Mouse (Mus musculus): ENCODE measurements around the gene Scpep1. TPM values are rescaled to one million over a fixed set of nuclear protein-coding genes. Genes with fewer than 3 reads are reported as not detected.
A peak's percentile ranks its signal among the peaks of the same experiment; 100 is the strongest.

The Scpep1 gene
- total RNA-seq (2014; rRNA removed): 21.3 and 26.0 TPM in 2 replicates
- 32.4 and 33.3 TPM in 2 replicates for polyA plus RNA-seq (2015; fragmentation: Nextera tagmentation; extraction: Ambion mirVana)

- no peaks in the 10 kb centered on the region for H3K27me3 ChIP-seq (ENCODE audit: insufficient read depth, low read length)
- peaks cover 5% of the 10 kb centered on the region for H3K36me3 ChIP-seq (ENCODE audit: insufficient read depth, low read length)
- peak within 1 kb of the TSS; percentile 59 for H3K9ac ChIP-seq (replicated peaks; ENCODE audit: low read length)
- no peaks in the 10 kb centered on the region for H3K9me3 ChIP-seq (ENCODE audit: low read length)
- WGBS: 6% methylated on average over 34 of the region's 34 CpGs
- H3K4me3 ChIP-seq (ENCODE audit: low read length): peak within 1 kb of the TSS; percentile 50
- ATAC-seq (peak; percentile 98), DNase-seq (ENCODE audit: low spot score) (peak; percentile 97)
- H3K4me1 ChIP-seq (ENCODE audit: insufficient read depth, low read length): peaks cover 7% of the 10 kb centered on the region; the same call in 1 of the 2 replicates
- TF ChIP-seq CTCF (IDR thresholded peaks at IDR 0.05; ENCODE audit: low read depth): peak; percentile 86
- peak within 1 kb of the TSS; percentile 68 for H3K4me2 ChIP-seq (ENCODE audit: low read depth, low read length)
- H3K27ac ChIP-seq: peak within 1 kb of the TSS; percentile 64
Measured at GRCm38 (mm10) chr11:88955217-88955969, at the start of gene Scpep1. TSS of gene Scpep1 (minus strand) at chr11:88955465.

- Histone ChIP-seq H3K9me3 (ENCODE audit: low read length) (no peaks in the 10 kb centered on the region), H3K27me3 (ENCODE audit: insufficient read depth, low read length) (peaks cover 11% of the 10 kb centered on the region; the same call in 1 of the 2 replicates), H3K27ac (no peak overlapping the region), H3K9ac (replicated peaks; ENCODE audit: low read length) (no peak overlapping the region), H3K4me2 (ENCODE audit: low read depth, low read length) (no peak overlapping the region), H3K36me3 (ENCODE audit: insufficient read depth, low read length) (no peaks in the 10 kb centered on the region), H3K4me1 (ENCODE audit: insufficient read depth, low read length) (no peaks in the 10 kb centered on the region; the same call in 1 of the 2 replicates), H3K4me3 (ENCODE audit: low read length) (no peak overlapping the region)
- ATAC-seq: no peak
- WGBS: 61% methylated on average over 4 of the region's 4 CpGs
- no peak for DNase-seq (ENCODE audit: low spot score)
- TF ChIP-seq CTCF (IDR thresholded peaks at IDR 0.05; ENCODE audit: low read depth): no peak
Measured at GRCm38 (mm10) chr11:89003726-89004125, 48.5 kb upstream of the Scpep1 start.

GRCm38 (mm10) chr11:89003078-89003477 lies 47.8 kb upstream of the Scpep1 start:
- H3K27ac ChIP-seq: no peak overlapping the region
- no peaks in the 10 kb centered on the region for H3K36me3 ChIP-seq (ENCODE audit: insufficient read depth, low read length)
- no peaks in the 10 kb centered on the region for H3K9me3 ChIP-seq (ENCODE audit: low read length)
- no peak overlapping the region for H3K4me3 ChIP-seq (ENCODE audit: low read length)
- no peaks in the 10 kb centered on the region; the same call in 1 of the 2 replicates for H3K4me1 ChIP-seq (ENCODE audit: insufficient read depth, low read length)
- DNase-seq (ENCODE audit: low spot score): no peak
- peak overlapping the region; percentile 38 for H3K4me2 ChIP-seq (ENCODE audit: low read depth, low read length)
- no peak overlapping the region for H3K9ac ChIP-seq (replicated peaks; ENCODE audit: low read length)
- peaks cover 11% of the 10 kb centered on the region; the same call in 1 of the 2 replicates for H3K27me3 ChIP-seq (ENCODE audit: insufficient read depth, low read length)
- WGBS: 72% methylated on average over 6 of the region's 6 CpGs
- TF ChIP-seq CTCF (IDR thresholded peaks at IDR 0.05; ENCODE audit: low read depth): no peak
- ATAC-seq: no peak

GRCm38 (mm10) chr11:89002621-89003020 lies 47.4 kb upstream of the Scpep1 start:
- WGBS: 56% methylated on average over 5 of the region's 5 CpGs
- Histone ChIP-seq H3K27ac (no peak overlapping the region), H3K27me3 (ENCODE audit: insufficient read depth, low read length) (peaks cover 11% of the 10 kb centered on the region; the same call in 1 of the 2 replicates), H3K4me2 (ENCODE audit: low read depth, low read length) (peak overlapping the region; percentile 38), H3K9me3 (ENCODE audit: low read length) (no peaks in the 10 kb centered on the region), H3K4me3 (ENCODE audit: low read length) (no peak overlapping the region), H3K9ac (replicated peaks; ENCODE audit: low read length) (no peak overlapping the region), H3K36me3 (ENCODE audit: insufficient read depth, low read length) (no peaks in the 10 kb centered on the region), H3K4me1 (ENCODE audit: insufficient read depth, low read length) (no peaks in the 10 kb centered on the region; the same call in 1 of the 2 replicates)
- no peak for TF ChIP-seq CTCF (IDR thresholded peaks at IDR 0.05; ENCODE audit: low read depth)
- DNase-seq (ENCODE audit: low spot score) (peak; percentile 49), ATAC-seq (no peak)

GRCm38 (mm10) chr11:89002068-89002467 lies 46.8 kb upstream of the Scpep1 start:
- no peak for TF ChIP-seq CTCF (IDR thresholded peaks at IDR 0.05; ENCODE audit: low read depth)
- no peak for ATAC-seq
- peaks cover 11% of the 10 kb centered on the region; the same call in 1 of the 2 replicates for H3K27me3 ChIP-seq (ENCODE audit: insufficient read depth, low read length)
- no peak overlapping the region for H3K27ac ChIP-seq
- H3K9me3 ChIP-seq (ENCODE audit: low read length): no peaks in the 10 kb centered on the region
- H3K36me3 ChIP-seq (ENCODE audit: insufficient read depth, low read length): no peaks in the 10 kb centered on the region
- WGBS: 93% methylated on average over 5 of the region's 5 CpGs
- H3K4me1 ChIP-seq (ENCODE audit: insufficient read depth, low read length): no peaks in the 10 kb centered on the region; the same call in 1 of the 2 replicates
- H3K4me2 ChIP-seq (ENCODE audit: low read depth, low read length): peak overlapping the region; percentile 38; the same call in 1 of the 2 replicates
- DNase-seq (ENCODE audit: low spot score): no peak
- H3K9ac ChIP-seq (replicated peaks; ENCODE audit: low read length): no peak overlapping the region
- no peak overlapping the region for H3K4me3 ChIP-seq (ENCODE audit: low read length)

GRCm38 (mm10) chr11:89001569-89001968 lies 46.3 kb upstream of the Scpep1 start:
- Histone ChIP-seq H3K9me3 (ENCODE audit: low read length) (no peaks in the 10 kb centered on the region), H3K27ac (no peak overlapping the region), H3K36me3 (ENCODE audit: insufficient read depth, low read length) (no peaks in the 10 kb centered on the region), H3K4me3 (ENCODE audit: low read length) (no peak overlapping the region), H3K4me1 (ENCODE audit: insufficient read depth, low read length) (no peaks in the 10 kb centered on the region; the same call in 1 of the 2 replicates), H3K4me2 (ENCODE audit: low read depth, low read length) (peak overlapping the region; percentile 34; the same call in 1 of the 2 replicates), H3K27me3 (ENCODE audit: insufficient read depth, low read length) (peaks cover 11% of the 10 kb centered on the region; the same call in 1 of the 2 replicates), H3K9ac (replicated peaks; ENCODE audit: low read length) (no peak overlapping the region)
- WGBS: 92% methylated on average over 7 of the region's 7 CpGs
- DNase-seq (ENCODE audit: low spot score) (no peak), ATAC-seq (no peak)
- TF ChIP-seq CTCF (IDR thresholded peaks at IDR 0.05; ENCODE audit: low read depth): no peak

- Histone ChIP-seq H3K9ac (replicated peaks; ENCODE audit: low read length) (no peak overlapping the region), H3K4me1 (ENCODE audit: insufficient read depth, low read length) (no peaks in the 10 kb centered on the region; the same call in 1 of the 2 replicates), H3K27ac (no peak overlapping the region), H3K36me3 (ENCODE audit: insufficient read depth, low read length) (no peaks in the 10 kb centered on the region), H3K9me3 (ENCODE audit: low read length) (no peaks in the 10 kb centered on the region), H3K4me2 (ENCODE audit: low read depth, low read length) (peak overlapping the region; percentile 50), H3K27me3 (ENCODE audit: insufficient read depth, low read length) (peaks cover 11% of the 10 kb centered on the region; the same call in 1 of the 2 replicates), H3K4me3 (ENCODE audit: low read length) (peak overlapping the region; percentile 40)
- ATAC-seq (no peak), DNase-seq (ENCODE audit: low spot score) (no peak)
- TF ChIP-seq CTCF (IDR thresholded peaks at IDR 0.05; ENCODE audit: low read depth): no peak
Measured at GRCm38 (mm10) chr11:89000527-89000819, 45.2 kb upstream of the Scpep1 start.

Data from hindbrain, postnatal 0 days (tissue).